Mouse (Mus musculus): Measurements from ENCODE around the gene Phc1. TPM values are rescaled to one million over a fixed set of nuclear protein-coding genes. Genes with fewer than 3 reads are reported as not detected.
A peak's percentile ranks its signal among the peaks of the same experiment; 100 is the strongest.
"Not testable (repeated sequence)": the region's sequence is repeated elsewhere in the genome, so short reads cannot be mapped to it uniquely, and the experiment has no call there.

Gene Phc1
- polyA plus RNA-seq (2015; fragmentation: Nextera tagmentation; extraction: Ambion mirVana) = 21.1 and 27.2 TPM in 2 replicates

DNA sequence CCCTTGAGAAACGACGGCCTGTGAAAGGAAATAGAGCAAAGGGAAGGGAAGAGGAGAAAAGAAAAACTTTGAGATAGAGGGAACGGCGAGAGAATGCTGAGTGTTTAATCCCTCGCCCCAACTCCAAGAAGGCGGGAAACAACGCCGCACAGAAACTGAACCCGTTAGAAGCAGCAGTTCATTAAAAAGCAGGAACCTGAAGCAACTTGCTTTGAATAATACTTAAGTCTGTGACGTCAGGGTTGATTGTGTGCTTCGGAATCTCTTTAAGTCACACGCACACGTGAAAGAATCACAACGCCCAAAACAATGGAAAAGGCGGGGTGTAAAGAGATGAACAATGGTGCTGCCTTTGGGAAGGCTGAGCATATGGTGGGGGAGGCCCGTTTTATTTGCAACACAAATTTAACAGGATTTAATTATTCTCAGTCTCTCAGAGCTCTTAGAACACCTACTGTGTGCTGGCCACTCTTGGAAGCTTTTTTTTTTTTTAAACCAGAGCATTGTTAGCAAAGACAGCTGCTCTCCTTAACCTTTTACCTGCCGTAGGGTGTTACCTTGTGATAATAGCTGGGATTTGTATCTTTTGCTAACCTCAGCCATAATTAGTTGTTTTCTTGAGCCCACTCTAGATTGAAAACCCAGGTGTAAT lies at the start of gene Phc1:
Gene Phc1, minus strand, starts transcription at position 213 of the 652 bp plus-strand sequence.
- Histone ChIP-seq H3K4me2 (ENCODE audit: low read length) (peak within 1 kb of the TSS; percentile 77), H3K27me3 (replicated peaks; ENCODE audit: control insufficient read depth, insufficient read depth, low read length) (no peaks in the 10 kb centered on the region), H3K9me3 (ENCODE audit: control insufficient read depth, low read length) (no peaks in the 10 kb centered on the region), H3K27ac (ENCODE audit: low read depth, low read length) (peak within 1 kb of the TSS; percentile 98), H3K4me3 (ENCODE audit: low read length) (peak within 1 kb of the TSS; percentile 77), H3K9ac (ENCODE audit: low read depth, low read length) (peak within 1 kb of the TSS; percentile 92), H3K36me3 (ENCODE audit: control insufficient read depth, insufficient read depth, low read length) (no peaks in the 10 kb centered on the region), H3K4me1 (ENCODE audit: control insufficient read depth, insufficient read depth, low read depth, low read length) (peaks cover 15% of the 10 kb centered on the region)
- WGBS = under 1% methylated on average over 17 of the region's 17 CpGs
- ATAC-seq = peak; percentile 64

DNA sequence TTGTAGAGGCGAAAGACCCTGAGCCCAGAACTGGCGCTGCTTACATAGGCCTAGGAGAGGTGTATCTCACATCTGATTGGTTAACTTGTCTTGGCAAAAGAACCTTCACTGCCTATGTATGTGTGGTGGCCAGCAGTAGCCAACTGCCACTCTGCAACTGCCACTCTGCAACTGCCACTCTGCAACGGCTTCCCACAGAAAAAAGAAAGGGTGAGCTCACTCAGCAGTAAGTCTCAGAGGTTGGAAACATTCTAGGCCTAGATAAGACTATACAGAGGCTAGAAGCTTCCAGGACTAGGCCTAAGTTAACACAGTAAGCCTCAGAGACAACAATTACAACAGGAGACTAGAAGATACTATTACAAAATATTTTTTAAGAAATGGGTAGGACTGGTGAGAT lies 49.6 kb upstream of the Phc1 start:
- not testable (repeated sequence) for H3K27ac ChIP-seq (ENCODE audit: low read depth, low read length); ATAC-seq; H3K4me2 ChIP-seq (ENCODE audit: low read length); H3K4me3 ChIP-seq (ENCODE audit: low read length); H3K27me3 ChIP-seq (replicated peaks; ENCODE audit: control insufficient read depth, insufficient read depth, low read length); H3K9me3 ChIP-seq (ENCODE audit: control insufficient read depth, low read length); H3K9ac ChIP-seq (ENCODE audit: low read depth, low read length); H3K36me3 ChIP-seq (ENCODE audit: control insufficient read depth, insufficient read depth, low read length); H3K4me1 ChIP-seq (ENCODE audit: control insufficient read depth, insufficient read depth, low read depth, low read length)
- WGBS = 49% methylated on average over 3 of the region's 3 CpGs

DNA sequence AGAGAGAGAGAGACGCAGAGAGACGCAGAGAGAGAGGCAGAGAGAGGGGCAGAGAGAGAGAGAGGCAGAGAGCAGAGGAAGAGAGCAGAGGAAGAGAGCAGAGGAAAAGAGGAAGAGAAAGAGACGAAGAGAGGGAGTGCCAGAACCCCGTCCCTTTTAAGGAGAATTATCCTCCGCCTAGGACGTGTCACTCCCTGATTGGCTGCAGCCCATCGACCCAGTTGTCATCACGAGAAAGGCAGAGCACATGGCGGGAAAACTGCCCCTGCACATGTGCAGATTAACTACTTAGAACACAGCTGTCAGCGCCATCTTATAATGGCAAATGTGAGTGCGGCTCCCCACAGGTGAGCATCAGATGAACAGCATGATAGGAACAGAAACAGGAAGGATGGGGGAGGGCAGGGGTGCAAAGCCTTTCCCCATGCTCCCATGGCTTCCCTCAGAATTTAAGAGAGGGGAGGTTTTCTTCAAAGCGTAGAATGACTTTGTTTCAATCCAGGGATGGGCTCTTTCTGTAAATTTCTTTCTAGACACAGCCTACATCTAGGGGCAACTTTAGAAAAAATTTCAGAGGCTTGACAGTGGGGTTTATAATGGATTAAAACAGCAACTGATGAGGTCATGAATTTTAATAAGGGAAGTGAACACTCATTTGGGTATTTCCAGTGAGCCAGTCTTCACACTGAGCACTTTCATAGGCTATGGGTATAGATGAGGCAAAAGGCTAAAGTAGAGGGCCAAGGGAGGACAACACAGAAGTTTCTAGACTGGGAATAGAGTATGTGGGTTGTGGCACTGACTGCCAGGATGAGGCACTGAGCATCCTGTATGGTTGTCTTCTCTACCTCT lies 47.0 kb upstream of the Phc1 start:
- not testable (repeated sequence) for H3K9me3 ChIP-seq (ENCODE audit: control insufficient read depth, low read length); H3K27ac ChIP-seq (ENCODE audit: low read depth, low read length); H3K4me2 ChIP-seq (ENCODE audit: low read length); H3K9ac ChIP-seq (ENCODE audit: low read depth, low read length); H3K27me3 ChIP-seq (replicated peaks; ENCODE audit: control insufficient read depth, insufficient read depth, low read length); H3K4me3 ChIP-seq (ENCODE audit: low read length); H3K36me3 ChIP-seq (ENCODE audit: control insufficient read depth, insufficient read depth, low read length); H3K4me1 ChIP-seq (ENCODE audit: control insufficient read depth, insufficient read depth, low read depth, low read length); ATAC-seq
- WGBS = 88% methylated on average over 12 of the region's 12 CpGs

DNA sequence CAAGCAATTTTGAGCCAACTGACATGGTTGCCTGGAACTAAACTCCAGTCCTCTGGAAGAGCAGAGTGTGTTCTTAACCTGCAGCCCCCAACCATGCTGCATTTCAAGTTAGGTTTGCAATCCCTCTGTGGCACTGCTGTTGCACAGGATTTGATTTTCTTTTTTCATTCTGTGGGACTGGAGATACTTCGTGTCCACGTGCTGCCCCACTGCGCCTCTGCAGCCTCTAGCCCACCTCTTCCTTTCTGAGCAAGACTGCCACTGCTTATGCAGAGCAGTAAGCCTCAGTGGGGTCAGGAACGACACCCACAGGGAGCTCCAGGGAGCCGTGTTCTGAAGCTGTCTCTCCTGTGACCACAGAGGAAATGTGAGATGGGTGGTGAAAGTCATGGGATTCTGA lies 45.4 kb upstream of the Phc1 start:
- H3K4me2 ChIP-seq (ENCODE audit: low read length) = no peak overlapping the region
- H3K9me3 ChIP-seq (ENCODE audit: control insufficient read depth, low read length) = no peaks in the 10 kb centered on the region
- H3K9ac ChIP-seq (ENCODE audit: low read depth, low read length) = no peak overlapping the region
- no peak for ATAC-seq
- H3K27ac ChIP-seq (ENCODE audit: low read depth, low read length) = no peak overlapping the region
- H3K36me3 ChIP-seq (ENCODE audit: control insufficient read depth, insufficient read depth, low read length) = no peaks in the 10 kb centered on the region
- H3K27me3 ChIP-seq (replicated peaks; ENCODE audit: control insufficient read depth, insufficient read depth, low read length) = no peaks in the 10 kb centered on the region
- 77% methylated on average over 5 of the region's 5 CpGs for WGBS
- no peaks in the 10 kb centered on the region for H3K4me1 ChIP-seq (ENCODE audit: control insufficient read depth, insufficient read depth, low read depth, low read length)
- no peak overlapping the region for H3K4me3 ChIP-seq (ENCODE audit: low read length)

DNA sequence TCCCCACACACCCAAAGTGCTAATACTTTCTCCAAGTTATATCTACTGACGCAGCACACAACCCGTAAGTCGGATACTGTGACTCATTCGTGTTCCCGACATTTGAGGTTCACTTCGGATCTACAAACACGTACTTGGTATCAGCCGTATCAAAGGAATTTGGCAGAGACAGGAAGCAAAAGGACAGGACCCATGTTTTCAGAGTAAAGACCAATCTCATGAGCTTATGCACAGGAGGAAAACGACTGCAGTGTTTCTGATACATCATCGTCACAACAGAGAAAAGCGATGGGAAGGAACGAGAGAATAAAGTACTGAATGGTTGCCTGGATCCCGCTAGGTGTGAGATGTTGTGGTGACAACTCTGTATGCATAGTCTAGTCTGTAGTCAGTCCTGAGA lies 44.5 kb upstream of the Phc1 start:
- WGBS = 91% methylated on average over 13 of the region's 13 CpGs
- Histone ChIP-seq H3K27ac (ENCODE audit: low read depth, low read length) (no peak overlapping the region), H3K4me3 (ENCODE audit: low read length) (no peak overlapping the region), H3K36me3 (ENCODE audit: control insufficient read depth, insufficient read depth, low read length) (no peaks in the 10 kb centered on the region), H3K9me3 (ENCODE audit: control insufficient read depth, low read length) (no peaks in the 10 kb centered on the region), H3K27me3 (replicated peaks; ENCODE audit: control insufficient read depth, insufficient read depth, low read length) (no peaks in the 10 kb centered on the region), H3K9ac (ENCODE audit: low read depth, low read length) (no peak overlapping the region), H3K4me2 (ENCODE audit: low read length) (no peak overlapping the region), H3K4me1 (ENCODE audit: control insufficient read depth, insufficient read depth, low read depth, low read length) (no peaks in the 10 kb centered on the region)
- ATAC-seq = no peak

DNA sequence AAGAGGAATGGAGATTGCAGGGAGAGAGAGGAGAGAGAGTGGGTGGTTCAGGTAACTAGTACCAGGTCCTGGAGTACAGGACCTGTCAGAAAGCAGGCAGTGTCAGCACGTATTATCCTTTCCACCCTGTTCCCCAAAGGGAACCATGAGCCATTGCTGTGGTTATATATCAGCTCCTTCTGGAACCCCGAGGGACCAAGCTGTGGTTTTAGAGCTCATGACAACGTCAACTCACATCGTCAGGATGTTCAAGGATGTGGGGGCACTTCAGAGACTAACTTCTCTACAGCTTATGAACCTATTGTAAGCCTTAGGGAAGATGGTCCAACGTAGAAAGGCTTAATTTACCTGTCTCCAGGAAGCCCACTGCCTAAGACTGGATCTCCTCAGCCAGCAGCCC lies 42.9 kb upstream of the Phc1 start:
- H3K9ac ChIP-seq (ENCODE audit: low read depth, low read length) = no peak overlapping the region
- no peak for ATAC-seq
- no peak overlapping the region for H3K4me3 ChIP-seq (ENCODE audit: low read length)
- H3K36me3 ChIP-seq (ENCODE audit: control insufficient read depth, insufficient read depth, low read length) = no peaks in the 10 kb centered on the region
- H3K4me2 ChIP-seq (ENCODE audit: low read length) = no peak overlapping the region
- no peaks in the 10 kb centered on the region for H3K4me1 ChIP-seq (ENCODE audit: control insufficient read depth, insufficient read depth, low read depth, low read length)
- no peaks in the 10 kb centered on the region for H3K9me3 ChIP-seq (ENCODE audit: control insufficient read depth, low read length)
- WGBS = 82% methylated on average over 5 of the region's 5 CpGs
- H3K27me3 ChIP-seq (replicated peaks; ENCODE audit: control insufficient read depth, insufficient read depth, low read length) = no peaks in the 10 kb centered on the region
- no peak overlapping the region for H3K27ac ChIP-seq (ENCODE audit: low read depth, low read length)

DNA sequence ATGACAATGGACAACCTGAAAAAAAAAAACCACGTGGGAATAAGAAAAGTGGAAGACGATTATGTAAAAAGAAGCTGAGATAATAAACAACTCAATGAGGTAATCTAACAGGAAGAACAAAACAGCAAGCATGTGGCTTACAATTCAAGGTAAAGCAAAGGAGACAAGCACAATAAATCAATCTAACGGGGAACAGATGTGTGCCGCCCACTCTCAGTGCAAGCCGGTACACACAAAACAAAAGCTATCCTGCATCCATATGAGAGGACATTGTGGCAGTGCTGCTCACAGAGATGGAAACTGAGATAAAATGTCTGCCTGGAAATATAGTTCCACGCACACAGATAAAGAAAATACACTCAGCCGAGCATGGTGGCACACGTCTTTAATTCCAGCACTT lies 41.7 kb upstream of the Phc1 start:
- Histone ChIP-seq H3K4me3 (ENCODE audit: low read length) (no peak overlapping the region), H3K9ac (ENCODE audit: low read depth, low read length) (no peak overlapping the region), H3K27me3 (replicated peaks; ENCODE audit: control insufficient read depth, insufficient read depth, low read length) (no peaks in the 10 kb centered on the region), H3K4me2 (ENCODE audit: low read length) (no peak overlapping the region), H3K36me3 (ENCODE audit: control insufficient read depth, insufficient read depth, low read length) (no peaks in the 10 kb centered on the region), H3K9me3 (ENCODE audit: control insufficient read depth, low read length) (no peaks in the 10 kb centered on the region), H3K27ac (ENCODE audit: low read depth, low read length) (no peak overlapping the region), H3K4me1 (ENCODE audit: control insufficient read depth, insufficient read depth, low read depth, low read length) (no peaks in the 10 kb centered on the region)
- ATAC-seq = no peak
- 73% methylated on average over 8 of the region's 8 CpGs for WGBS

DNA sequence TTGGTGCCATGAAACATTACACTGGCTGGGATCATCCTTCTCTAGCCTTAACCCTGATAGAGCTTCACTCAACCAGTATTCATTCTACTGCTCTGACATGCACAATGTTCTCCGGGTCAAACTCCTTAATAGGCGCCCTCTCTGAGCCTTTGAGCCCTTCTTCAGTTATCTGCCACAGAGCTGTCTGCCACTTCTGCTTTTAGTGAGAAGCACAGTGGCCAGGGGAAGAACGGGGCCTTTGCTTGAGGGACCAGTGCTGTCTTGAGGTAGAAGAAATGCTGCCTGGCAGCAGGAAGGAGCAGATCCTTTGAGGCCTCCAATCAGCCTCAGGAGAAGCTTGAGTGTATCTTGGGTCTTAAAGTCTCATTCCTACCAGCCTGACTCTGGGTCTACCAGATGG lies 27.9 kb upstream of the Phc1 start:
- Histone ChIP-seq H3K4me3 (ENCODE audit: low read length) (no peak overlapping the region), H3K27ac (ENCODE audit: low read depth, low read length) (no peak overlapping the region), H3K4me2 (ENCODE audit: low read length) (no peak overlapping the region), H3K36me3 (ENCODE audit: control insufficient read depth, insufficient read depth, low read length) (no peaks in the 10 kb centered on the region), H3K9ac (ENCODE audit: low read depth, low read length) (no peak overlapping the region), H3K4me1 (ENCODE audit: control insufficient read depth, insufficient read depth, low read depth, low read length) (no peaks in the 10 kb centered on the region), H3K9me3 (ENCODE audit: control insufficient read depth, low read length) (no peaks in the 10 kb centered on the region), H3K27me3 (replicated peaks; ENCODE audit: control insufficient read depth, insufficient read depth, low read length) (no peaks in the 10 kb centered on the region)
- WGBS = 92% methylated on average over 3 of the region's 3 CpGs
- no peak for ATAC-seq

DNA sequence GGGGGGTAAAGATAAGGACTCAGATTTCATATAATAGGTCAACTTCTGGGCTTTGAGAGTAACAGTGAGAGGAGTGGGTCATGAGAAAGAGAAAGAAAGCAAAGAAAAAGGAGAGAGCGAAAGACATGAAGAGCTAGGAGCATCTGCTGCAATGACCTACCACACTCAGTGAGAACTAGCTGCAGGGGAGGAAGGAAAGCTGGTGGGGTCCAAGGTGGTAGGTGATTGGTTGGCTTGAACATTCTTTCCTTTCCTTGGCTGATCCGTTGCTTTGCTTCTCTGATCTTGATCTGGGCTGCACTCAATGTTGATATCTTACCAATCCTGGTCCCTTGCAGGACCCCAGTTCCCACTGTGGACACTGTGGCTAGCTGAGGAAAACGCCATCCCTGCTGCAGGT lies 26.6 kb upstream of the Phc1 start:
- no peaks in the 10 kb centered on the region for H3K9me3 ChIP-seq (ENCODE audit: control insufficient read depth, low read length)
- no peak overlapping the region for H3K4me2 ChIP-seq (ENCODE audit: low read length)
- no peaks in the 10 kb centered on the region for H3K4me1 ChIP-seq (ENCODE audit: control insufficient read depth, insufficient read depth, low read depth, low read length)
- H3K27ac ChIP-seq (ENCODE audit: low read depth, low read length) = no peak overlapping the region
- H3K27me3 ChIP-seq (replicated peaks; ENCODE audit: control insufficient read depth, insufficient read depth, low read length) = no peaks in the 10 kb centered on the region
- no peaks in the 10 kb centered on the region for H3K36me3 ChIP-seq (ENCODE audit: control insufficient read depth, insufficient read depth, low read length)
- no peak overlapping the region for H3K4me3 ChIP-seq (ENCODE audit: low read length)
- ATAC-seq = no peak
- 46% methylated on average over 3 of the region's 3 CpGs for WGBS
- H3K9ac ChIP-seq (ENCODE audit: low read depth, low read length) = no peak overlapping the region

Data from hindbrain, embryonic 16.5 days (tissue).